Comparison of ENCODE assay signal across 9 mouse cellular contexts in the genomic region with DNA sequence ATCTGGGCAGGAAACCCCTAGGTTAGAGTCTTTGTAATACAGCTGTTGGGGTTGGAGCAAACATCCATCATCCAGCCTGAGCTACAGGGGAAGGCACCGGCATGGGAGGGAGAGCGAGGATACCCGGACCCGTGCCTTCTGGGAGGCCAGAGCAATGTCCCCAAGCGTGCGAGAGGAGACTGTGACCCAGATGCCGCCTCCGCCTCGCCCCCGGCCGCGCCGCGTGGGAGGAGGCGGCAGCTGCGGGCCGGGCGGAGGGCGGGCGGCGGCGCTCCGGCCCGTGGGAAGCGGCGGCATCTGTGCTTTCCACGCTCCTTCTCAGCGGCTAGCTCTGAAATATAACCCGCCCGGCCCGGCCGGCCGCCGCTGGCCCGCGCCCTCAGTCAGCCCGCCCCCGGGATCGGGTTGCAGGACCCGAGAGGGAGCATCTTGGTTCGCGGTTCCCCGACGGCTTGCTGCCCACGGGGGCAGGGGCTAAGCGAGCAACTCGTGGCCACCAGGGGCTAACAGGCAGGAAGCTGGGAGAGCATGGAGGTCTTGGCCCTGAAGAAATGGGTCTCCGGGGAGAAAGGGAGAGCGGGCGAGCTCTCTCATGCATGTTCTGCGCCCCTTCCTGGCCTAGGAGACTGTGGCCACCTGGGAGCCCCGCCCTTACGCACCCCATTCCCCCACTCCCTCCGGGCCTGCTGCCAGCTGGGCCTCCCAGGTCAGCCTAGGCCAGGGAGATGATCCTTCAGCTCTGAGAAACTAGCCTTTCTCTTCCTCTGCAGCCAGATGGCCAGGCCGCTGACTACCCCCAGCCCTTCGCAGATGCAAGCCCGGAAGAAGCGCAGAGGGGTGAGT. TPM values are rescaled to one million over a fixed set of nuclear protein-coding genes. Genes with fewer than 3 reads are reported as not detected.
DNase-seq lines count a peak whose midpoint lies in the region; ATAC-seq lines count a peak whose summit lies in the region.
"Had no signal": no experiment of that assay in that cellular context is flagged by ENCODE, and none has a peak within 500 bp of the region (broad histone marks: within the 10 kb centered on the region; RNA-seq: fewer than 3 reads in every experiment).

No protein-coding gene starts in this region.

- peak; percentile 61; the same call in 1 of the 2 replicates for ATAC-seq in hindbrain, embryonic 15.5 days (ENCODE audit: low FRiP score, low read depth)
- peak; percentile 42; the same call in 1 of the 2 replicates for ATAC-seq in liver, embryonic 11.5 days (replicated peaks; ENCODE audit: low FRiP score)
- peak; percentile 63; the same call in 1 of the 2 replicates for ATAC-seq in neural tube, embryonic 13.5 days (ENCODE audit: low read depth)
- no peak; the same call in 1 of the 2 replicates for ATAC-seq in frontal cortex, adult (ENCODE audit: low TSS enrichment)

- intact Hi-C loops in gastrocnemius, postnatal 14 days (cut with DNase I; ENCODE audit: low total_unique reads), result no loop called here

- no peaks in the 10 kb centered on the region for H3K36me3 ChIP-seq in hindbrain, embryonic 15.5 days
- no peaks in the 10 kb centered on the region for H3K36me3 ChIP-seq in liver, embryonic 11.5 days (ENCODE audit: control insufficient read depth, insufficient read depth, low read length)
- H3K36me3 ChIP-seq in neural tube, embryonic 13.5 days, result no peaks in the 10 kb centered on the region

- 4% methylated on average over 56 of the region's 58 CpGs for WGBS in hindbrain, embryonic 15.5 days
- 10% methylated on average over 57 of the region's 58 CpGs for WGBS in liver, embryonic 11.5 days
- 3% methylated on average over 57 of the region's 58 CpGs for WGBS in neural tube, embryonic 13.5 days

- peak; percentile 24 to 27 for DNase-seq in B cell, adult 2 months
- DNase-seq in adrenal gland, postnatal 36 days, result peak; percentile 44 to 62
- peak; percentile 90 for DNase-seq in gastrocnemius, postnatal 14 days
- DNase-seq in liver, embryonic 11.5 days (ENCODE audit: low spot score), result no peak
- DNase-seq in T-cell, adult 2 months (ENCODE audit: low spot score), result no peak

- H3K4me2 ChIP-seq in hindbrain, embryonic 15.5 days, result peak overlapping the region; percentile 58
- H3K4me2 ChIP-seq in liver, embryonic 11.5 days, result peak overlapping the region; percentile 58
- H3K4me2 ChIP-seq in neural tube, embryonic 13.5 days, result peak overlapping the region; percentile 60

- H3K27ac ChIP-seq in hindbrain, embryonic 15.5 days (replicated peaks), result no peak overlapping the region; the same call in 1 of the 2 replicates
- peak overlapping the region; percentile 47; the same call in 1 of the 2 replicates for H3K27ac ChIP-seq in liver, embryonic 11.5 days (ENCODE audit: low read depth, low read length)
- H3K27ac ChIP-seq in neural tube, embryonic 13.5 days (replicated peaks), result peak overlapping the region; percentile 62
- H3K27ac ChIP-seq: liver, embryonic 14.5 days had no signal

- H3K4me1 ChIP-seq in hindbrain, embryonic 15.5 days (replicated peaks), result peaks cover 8% of the 10 kb centered on the region; the same call in 1 of the 2 replicates
- peaks cover 6% of the 10 kb centered on the region for H3K4me1 ChIP-seq in liver, embryonic 11.5 days (replicated peaks; ENCODE audit: control insufficient read depth, insufficient read depth, low read length)
- H3K4me1 ChIP-seq in neural tube, embryonic 13.5 days (replicated peaks), result peaks cover 32% of the 10 kb centered on the region

- H3K9me3 ChIP-seq in hindbrain, embryonic 15.5 days, result no peaks in the 10 kb centered on the region
- no peaks in the 10 kb centered on the region for H3K9me3 ChIP-seq in liver, embryonic 11.5 days (ENCODE audit: control insufficient read depth, low read length)
- no peaks in the 10 kb centered on the region for H3K9me3 ChIP-seq in neural tube, embryonic 13.5 days

- peak overlapping the region; percentile 36 for H3K4me3 ChIP-seq in hindbrain, embryonic 15.5 days
- peak overlapping the region; percentile 29 for H3K4me3 ChIP-seq in liver, embryonic 11.5 days (ENCODE audit: low read depth, low read length)
- peak overlapping the region; percentile 34 for H3K4me3 ChIP-seq in neural tube, embryonic 13.5 days

- peaks cover 25% of the 10 kb centered on the region for H3K27me3 ChIP-seq in hindbrain, embryonic 15.5 days
- H3K27me3 ChIP-seq in liver, embryonic 11.5 days (replicated peaks; ENCODE audit: control insufficient read depth, insufficient read depth, low read length), result peaks cover 53% of the 10 kb centered on the region
- peaks cover 46% of the 10 kb centered on the region for H3K27me3 ChIP-seq in neural tube, embryonic 13.5 days

- H3K9ac ChIP-seq in hindbrain, embryonic 15.5 days, result peak overlapping the region; percentile 41
- H3K9ac ChIP-seq in liver, embryonic 11.5 days (ENCODE audit: low read depth, low read length), result no peak overlapping the region
- H3K9ac ChIP-seq in neural tube, embryonic 13.5 days, result peak overlapping the region; percentile 64
- H3K9ac ChIP-seq: liver, embryonic 14.5 days had no signal

RNA-seq across cellular contexts. Expression of a gene that starts 6.2 kb away (rescaled TPM):
- 1 to 10 TPM; 6.2 to 8.6 TPM for total RNA-seq in adrenal gland, postnatal 36 days (2021)
- total RNA-seq in gastrocnemius, postnatal 14 days (2021), result 10 to 100 TPM; 11.8 to 18.1 TPM
- 6.4 and 6.5 TPM in 2 replicates for polyA plus RNA-seq in hindbrain, embryonic 15.5 days (2015; fragmentation: Nextera tagmentation; extraction: Ambion mirVana)
- 2.4 and 2.5 TPM in 2 replicates for polyA plus RNA-seq in liver, embryonic 11.5 days (2014; fragmentation: Nextera tagmentation; extraction: Ambion mirVana)
- 13.6 and 13.9 TPM in 2 replicates for polyA plus RNA-seq in neural tube, embryonic 13.5 days (2015; fragmentation: Nextera tagmentation; extraction: Ambion mirVana)

RNA-seq across cellular contexts. Expression of a gene that starts 22.6 kb away (rescaled TPM):
- total RNA-seq in adrenal gland, postnatal 36 days (2021), result 100 to 1,000 TPM in 1 of 2 experiments, 10 to 100 TPM in 1; 98.0 to 113 TPM
- total RNA-seq in gastrocnemius, postnatal 14 days (2021), result 100 to 1,000 TPM; 286 to 288 TPM
- 27.7 and 32.2 TPM in 2 replicates for polyA plus RNA-seq in hindbrain, embryonic 15.5 days (2015; fragmentation: Nextera tagmentation; extraction: Ambion mirVana)
- 119 and 147 TPM in 2 replicates for polyA plus RNA-seq in liver, embryonic 11.5 days (2014; fragmentation: Nextera tagmentation; extraction: Ambion mirVana)
- 24.2 and 25.0 TPM in 2 replicates for polyA plus RNA-seq in neural tube, embryonic 13.5 days (2015; fragmentation: Nextera tagmentation; extraction: Ambion mirVana)

RNA-seq across cellular contexts. Expression of a gene that starts 38.3 kb away (rescaled TPM):
- 10 to 100 TPM; 44.9 to 55.3 TPM for total RNA-seq in adrenal gland, postnatal 36 days (2021)
- 10 to 100 TPM in 1 of 2 experiments, 1 to 10 TPM in 1; 7.9 to 10.7 TPM for total RNA-seq in gastrocnemius, postnatal 14 days (2021)
- polyA plus RNA-seq in hindbrain, embryonic 15.5 days (2015; fragmentation: Nextera tagmentation; extraction: Ambion mirVana), result 0.16 and 0.30 TPM in 2 replicates
- not detected in 2 replicates for polyA plus RNA-seq in liver, embryonic 11.5 days (2014; fragmentation: Nextera tagmentation; extraction: Ambion mirVana)
- not detected in 2 replicates for polyA plus RNA-seq in neural tube, embryonic 13.5 days (2015; fragmentation: Nextera tagmentation; extraction: Ambion mirVana)
- polyA plus RNA-seq: liver, embryonic 14.5 days had no signal

RNA-seq across cellular contexts. Expression of a gene that starts 56.6 kb away (rescaled TPM):
- total RNA-seq in adrenal gland, postnatal 36 days (2021), result 1 to 10 TPM; 4.0 to 4.2 TPM
- under 1 TPM; 0.06 to 0.07 TPM for total RNA-seq in gastrocnemius, postnatal 14 days (2021)
- 40.1 and 44.3 TPM in 2 replicates for polyA plus RNA-seq in hindbrain, embryonic 15.5 days (2015; fragmentation: Nextera tagmentation; extraction: Ambion mirVana)
- 0.32 and 0.48 TPM in 2 replicates for polyA plus RNA-seq in liver, embryonic 11.5 days (2014; fragmentation: Nextera tagmentation; extraction: Ambion mirVana)
- 10.4 and 11.2 TPM in 2 replicates for polyA plus RNA-seq in neural tube, embryonic 13.5 days (2015; fragmentation: Nextera tagmentation; extraction: Ambion mirVana)
- polyA plus RNA-seq: liver, embryonic 14.5 days had no signal

Comparison
In these comparisons a context has a peak if more than half of its experiments do, and no peak if none do; other contexts are left out.
1. DNase-seq: peak in B cell, adult 2 months (2 of 2), adrenal gland, postnatal 36 days (2 of 2) and gastrocnemius, postnatal 14 days (single experiment); none in liver, embryonic 11.5 days (single experiment) and T-cell, adult 2 months (single experiment).
2. Peak in every context shown above with its lines, with median percentiles within 50 percentile points of each other: H3K4me2 ChIP-seq and H3K4me3 ChIP-seq.